Mouse (Mus musculus): ENCODE results near the gene Il4i1. TPM values are rescaled to one million over a fixed set of nuclear protein-coding genes. Genes with fewer than 3 reads are reported as not detected.

Gene Il4i1
- polyA plus RNA-seq (2012; rRNA removed) = 1.9 and 2.3 TPM in 2 replicates

- H3K4me1 ChIP-seq (ENCODE audit: control insufficient read depth, insufficient read depth, low read length) = peaks cover 14% of the 10 kb centered on the region
- TF ChIP-seq CTCF (IDR thresholded peaks at IDR 0.05; ENCODE audit: extremely low read depth, insufficient read depth, low read length) (no peak), POLR2A (IDR thresholded peaks at IDR 0.05; ENCODE audit: extremely low read depth, insufficient read depth, low read length) (peak; percentile 63; the same call in 1 of the 2 replicates)
- peak within 1 kb of the TSS; percentile 74 for H3K4me3 ChIP-seq (ENCODE audit: insufficient read depth, low read length)
- H3K27ac ChIP-seq (ENCODE audit: insufficient read depth, low read length) = peak within 1 kb of the TSS; percentile 75
These were observed at the start of gene Il4i1, which contains the start of gene Nup62 for GRCm38 (mm10) chr7:44815721-44816469. Gene Il4i1 (plus strand): TSS chr7:44816387. Gene Nup62 (plus strand): TSS chr7:44816088.

- Histone ChIP-seq H3K4me1 (ENCODE audit: control insufficient read depth, insufficient read depth, low read length) (no peaks in the 10 kb centered on the region), H3K4me3 (ENCODE audit: insufficient read depth, low read length) (no peak overlapping the region), H3K27ac (ENCODE audit: insufficient read depth, low read length) (no peak overlapping the region)
- no peak for TF ChIP-seq CTCF (IDR thresholded peaks at IDR 0.05; ENCODE audit: extremely low read depth, insufficient read depth, low read length)
- no peak for TF ChIP-seq POLR2A (IDR thresholded peaks at IDR 0.05; ENCODE audit: extremely low read depth, insufficient read depth, low read length)
These were observed 48.1 kb upstream of the Il4i1 start for GRCm38 (mm10) chr7:44768129-44768528.

- H3K27ac ChIP-seq (ENCODE audit: insufficient read depth, low read length) = no peak overlapping the region
- H3K4me1 ChIP-seq (ENCODE audit: control insufficient read depth, insufficient read depth, low read length) = no peaks in the 10 kb centered on the region
- TF ChIP-seq CTCF (IDR thresholded peaks at IDR 0.05; ENCODE audit: extremely low read depth, insufficient read depth, low read length) (no peak), POLR2A (IDR thresholded peaks at IDR 0.05; ENCODE audit: extremely low read depth, insufficient read depth, low read length) (no peak)
- no peak overlapping the region for H3K4me3 ChIP-seq (ENCODE audit: insufficient read depth, low read length)
These were observed 46.1 kb upstream of the Il4i1 start for GRCm38 (mm10) chr7:44770046-44770578.

GRCm38 (mm10) chr7:44772591-44773204, 43.5 kb upstream of the Il4i1 start:
- Histone ChIP-seq H3K4me1 (ENCODE audit: control insufficient read depth, insufficient read depth, low read length) (no peaks in the 10 kb centered on the region), H3K4me3 (ENCODE audit: insufficient read depth, low read length) (no peak overlapping the region), H3K27ac (ENCODE audit: insufficient read depth, low read length) (no peak overlapping the region)
- TF ChIP-seq POLR2A (IDR thresholded peaks at IDR 0.05; ENCODE audit: extremely low read depth, insufficient read depth, low read length) (no peak), CTCF (IDR thresholded peaks at IDR 0.05; ENCODE audit: extremely low read depth, insufficient read depth, low read length) (no peak)

- no peak for TF ChIP-seq CTCF (IDR thresholded peaks at IDR 0.05; ENCODE audit: extremely low read depth, insufficient read depth, low read length)
- TF ChIP-seq POLR2A (IDR thresholded peaks at IDR 0.05; ENCODE audit: extremely low read depth, insufficient read depth, low read length) = no peak
- no peak overlapping the region for H3K4me3 ChIP-seq (ENCODE audit: insufficient read depth, low read length)
- no peak overlapping the region for H3K27ac ChIP-seq (ENCODE audit: insufficient read depth, low read length)
- no peaks in the 10 kb centered on the region for H3K4me1 ChIP-seq (ENCODE audit: control insufficient read depth, insufficient read depth, low read length)
These were observed 39.2 kb upstream of the Il4i1 start for GRCm38 (mm10) chr7:44776849-44777498.

- Histone ChIP-seq H3K27ac (ENCODE audit: insufficient read depth, low read length) (no peak overlapping the region), H3K4me3 (ENCODE audit: insufficient read depth, low read length) (no peak overlapping the region), H3K4me1 (ENCODE audit: control insufficient read depth, insufficient read depth, low read length) (no peaks in the 10 kb centered on the region)
- TF ChIP-seq CTCF (IDR thresholded peaks at IDR 0.05; ENCODE audit: extremely low read depth, insufficient read depth, low read length) (no peak), POLR2A (IDR thresholded peaks at IDR 0.05; ENCODE audit: extremely low read depth, insufficient read depth, low read length) (no peak)
These were observed 36.1 kb upstream of the Il4i1 start for GRCm38 (mm10) chr7:44780101-44780500.

GRCm38 (mm10) chr7:44789531-44789930, 26.7 kb upstream of the Il4i1 start:
- TF ChIP-seq POLR2A (IDR thresholded peaks at IDR 0.05; ENCODE audit: extremely low read depth, insufficient read depth, low read length) (no peak), CTCF (IDR thresholded peaks at IDR 0.05; ENCODE audit: extremely low read depth, insufficient read depth, low read length) (no peak)
- Histone ChIP-seq H3K4me1 (ENCODE audit: control insufficient read depth, insufficient read depth, low read length) (no peaks in the 10 kb centered on the region), H3K27ac (ENCODE audit: insufficient read depth, low read length) (no peak overlapping the region), H3K4me3 (ENCODE audit: insufficient read depth, low read length) (no peak overlapping the region)

- TF ChIP-seq POLR2A (IDR thresholded peaks at IDR 0.05; ENCODE audit: extremely low read depth, insufficient read depth, low read length) = no peak
- no peak for TF ChIP-seq CTCF (IDR thresholded peaks at IDR 0.05; ENCODE audit: extremely low read depth, insufficient read depth, low read length)
- Histone ChIP-seq H3K4me1 (ENCODE audit: control insufficient read depth, insufficient read depth, low read length) (no peaks in the 10 kb centered on the region), H3K4me3 (ENCODE audit: insufficient read depth, low read length) (no peak overlapping the region)
These were observed 26.1 kb upstream of the Il4i1 start for GRCm38 (mm10) chr7:44790066-44790465.

GRCm38 (mm10) chr7:44792781-44793180, 23.4 kb upstream of the Il4i1 start:
- no peak overlapping the region for H3K27ac ChIP-seq (ENCODE audit: insufficient read depth, low read length)
- H3K4me3 ChIP-seq (ENCODE audit: insufficient read depth, low read length) = no peak overlapping the region
- H3K4me1 ChIP-seq (ENCODE audit: control insufficient read depth, insufficient read depth, low read length) = no peaks in the 10 kb centered on the region
- TF ChIP-seq POLR2A (IDR thresholded peaks at IDR 0.05; ENCODE audit: extremely low read depth, insufficient read depth, low read length) (no peak), CTCF (IDR thresholded peaks at IDR 0.05; ENCODE audit: extremely low read depth, insufficient read depth, low read length) (no peak)

More at GRCm38 (mm10) chr7:44790066-44790465, 26.1 kb upstream of the Il4i1 start:
- H3K27ac ChIP-seq (ENCODE audit: insufficient read depth, low read length) = no peak overlapping the region
